Mouse (Mus musculus): Measurements from ENCODE around the gene Scpep1.

- TF ChIP-seq CTCF (IDR thresholded peaks at IDR 0.05; ENCODE audit: insufficient read depth, low read length) (no peak), POLR2A (IDR thresholded peaks at IDR 0.05; ENCODE audit: borderline replicate concordance, extremely low read depth, low read depth, low read length) (no peak)
Measured at GRCm38 (mm10) chr11:89000527-89000819, 45.2 kb upstream of the Scpep1 start.

Measured in lung, adult 2 months (tissue).